ENCODE assay signal across 15 mouse cellular contexts in the genomic region with DNA sequence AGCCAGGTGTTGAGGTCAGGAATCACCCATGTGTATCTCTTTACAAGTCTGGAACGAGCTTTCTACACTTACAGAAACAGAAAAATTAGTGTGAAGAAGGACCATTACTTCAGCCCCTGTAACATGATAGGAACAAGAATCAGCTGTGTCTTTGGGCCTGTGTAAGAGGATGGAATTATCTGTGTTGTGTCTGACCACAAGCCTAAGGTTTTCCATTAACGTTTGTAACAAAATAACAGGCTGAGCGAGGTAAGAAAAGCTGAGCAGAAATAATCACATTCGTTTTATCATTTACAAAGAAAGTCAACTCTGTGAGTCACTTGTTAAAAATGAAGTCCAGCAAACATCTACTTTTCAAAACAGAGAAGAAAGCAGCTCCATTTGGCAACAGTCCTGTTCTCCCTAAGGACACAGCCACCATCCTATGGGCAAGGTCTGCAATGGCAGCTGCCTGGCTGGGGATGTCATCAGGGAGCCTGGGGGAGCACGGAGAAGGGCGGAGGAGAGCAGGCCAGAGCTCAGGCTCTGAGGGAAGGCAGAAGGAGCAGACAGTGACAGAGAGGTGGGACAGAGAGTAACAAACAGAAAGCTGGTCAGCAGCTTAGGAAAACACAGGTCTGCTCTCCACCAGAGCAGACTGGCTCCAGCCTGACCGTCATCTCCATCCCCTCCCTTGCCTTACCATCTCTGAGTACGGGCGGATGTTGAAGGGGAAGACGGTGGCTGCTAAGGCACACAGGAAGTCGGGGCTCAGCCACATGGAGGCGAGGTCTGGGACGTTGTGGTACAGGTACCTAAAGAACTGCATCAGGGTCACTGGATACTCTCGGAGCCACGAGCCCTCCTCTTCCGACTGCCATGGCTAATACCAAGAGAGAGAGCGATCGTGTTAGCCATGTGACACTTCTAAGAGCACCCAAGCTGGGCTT.
DNase-seq lines count a peak whose midpoint lies in the region; ATAC-seq lines count a peak whose summit lies in the region.
"Had no signal": no experiment of that assay in that cellular context is flagged by ENCODE, and none has a peak within 500 bp of the region (broad histone marks: within the 10 kb centered on the region; RNA-seq: fewer than 3 reads in every experiment).

No protein-coding gene starts in this region.

- no peaks in the 10 kb centered on the region for H3K9me3 ChIP-seq in kidney, embryonic 15.5 days (replicated peaks)
- no peaks in the 10 kb centered on the region for H3K9me3 ChIP-seq in kidney, embryonic 16.5 days (ENCODE audit: low read length)
- H3K9me3 ChIP-seq in liver, embryonic 11.5 days (ENCODE audit: control insufficient read depth, low read length), result no peaks in the 10 kb centered on the region
- no peaks in the 10 kb centered on the region for H3K9me3 ChIP-seq in forebrain, embryonic 13.5 days (replicated peaks)
- H3K9me3 ChIP-seq: liver, embryonic 15.5 days had no signal

- no peaks in the 10 kb centered on the region for H3K27me3 ChIP-seq in kidney, embryonic 15.5 days
- H3K27me3 ChIP-seq in kidney, embryonic 16.5 days (ENCODE audit: insufficient read depth, low read length), result no peaks in the 10 kb centered on the region
- H3K27me3 ChIP-seq in liver, embryonic 11.5 days (replicated peaks; ENCODE audit: control insufficient read depth, insufficient read depth, low read length), result no peaks in the 10 kb centered on the region
- H3K27me3 ChIP-seq in forebrain, embryonic 13.5 days, result no peaks in the 10 kb centered on the region
- H3K27me3 ChIP-seq: liver, embryonic 15.5 days had no signal

- H3K4me2 ChIP-seq in kidney, embryonic 15.5 days, result no peak overlapping the region
- H3K4me2 ChIP-seq in kidney, embryonic 16.5 days (replicated peaks; ENCODE audit: low read depth, low read length), result no peak overlapping the region
- no peak overlapping the region for H3K4me2 ChIP-seq in liver, embryonic 11.5 days
- H3K4me2 ChIP-seq in forebrain, embryonic 13.5 days, result no peak overlapping the region
- H3K4me2 ChIP-seq: liver, embryonic 15.5 days had no signal

- peaks cover 94% of the 10 kb centered on the region for H3K36me3 ChIP-seq in kidney, embryonic 15.5 days
- H3K36me3 ChIP-seq in kidney, embryonic 16.5 days (ENCODE audit: insufficient read depth, low read length), result peaks cover 73% of the 10 kb centered on the region
- H3K36me3 ChIP-seq in liver, embryonic 11.5 days (ENCODE audit: control insufficient read depth, insufficient read depth, low read length), result peaks cover 30% of the 10 kb centered on the region
- peaks cover 90% of the 10 kb centered on the region for H3K36me3 ChIP-seq in forebrain, embryonic 13.5 days (ENCODE audit: poor library complexity, severe bottlenecking)

- H3K9ac ChIP-seq in kidney, embryonic 15.5 days, result no peak overlapping the region
- no peak overlapping the region for H3K9ac ChIP-seq in kidney, embryonic 16.5 days (replicated peaks; ENCODE audit: low read length)
- no peak overlapping the region for H3K9ac ChIP-seq in liver, embryonic 11.5 days (ENCODE audit: low read depth, low read length)
- H3K9ac ChIP-seq in forebrain, embryonic 13.5 days, result no peak overlapping the region
- H3K9ac ChIP-seq: liver, embryonic 15.5 days had no signal

- peak; percentile 31 for DNase-seq in adrenal gland, postnatal 10 days
- DNase-seq in adrenal gland, postnatal 4 days (ENCODE audit: low spot score in 2 of 2), result no peak
- peak; percentile 60 for DNase-seq in cerebellum, adult 9-11 months
- no peak for DNase-seq in natural killer cell, adult 2 months (ENCODE audit: low spot score in 2 of 2)
- no peak for DNase-seq in liver, embryonic 11.5 days (ENCODE audit: low spot score)
- DNase-seq: heart, adult 2 months; kidney, postnatal 4 days; lung, postnatal 14 days; right cerebral cortex, postnatal 14 days; thymus, adult 2 months had no signal

- WGBS in kidney, embryonic 15.5 days, result 87% methylated on average over 18 of the region's 18 CpGs
- WGBS in kidney, embryonic 16.5 days, result 84% methylated on average over 18 of the region's 18 CpGs
- WGBS in liver, embryonic 11.5 days, result 91% methylated on average over 18 of the region's 18 CpGs
- WGBS in forebrain, embryonic 13.5 days, result 96% methylated on average over 18 of the region's 18 CpGs

- no peaks in the 10 kb centered on the region for H3K4me1 ChIP-seq in kidney, embryonic 15.5 days
- no peaks in the 10 kb centered on the region for H3K4me1 ChIP-seq in kidney, embryonic 16.5 days (ENCODE audit: insufficient read depth, low read length)
- no peaks in the 10 kb centered on the region for H3K4me1 ChIP-seq in liver, embryonic 11.5 days (replicated peaks; ENCODE audit: control insufficient read depth, insufficient read depth, low read length)
- no peaks in the 10 kb centered on the region for H3K4me1 ChIP-seq in forebrain, embryonic 13.5 days
- H3K4me1 ChIP-seq: liver, embryonic 15.5 days had no signal

- no peak overlapping the region for H3K4me3 ChIP-seq in kidney, embryonic 15.5 days (replicated peaks)
- H3K4me3 ChIP-seq in kidney, embryonic 16.5 days (ENCODE audit: low read length), result no peak overlapping the region
- H3K4me3 ChIP-seq in liver, embryonic 11.5 days (ENCODE audit: low read depth, low read length), result no peak overlapping the region
- H3K4me3 ChIP-seq in forebrain, embryonic 13.5 days, result no peak overlapping the region
- H3K4me3 ChIP-seq: heart, adult 2 months; liver, embryonic 15.5 days had no signal

- 0 out of 2 replicates have a peak overlapping the region, but pooled peaks have one; percentile 9 for H3K27ac ChIP-seq in kidney, embryonic 15.5 days
- H3K27ac ChIP-seq in kidney, embryonic 16.5 days (ENCODE audit: low read length), result no peak overlapping the region
- H3K27ac ChIP-seq in liver, embryonic 11.5 days (ENCODE audit: low read depth, low read length), result no peak overlapping the region
- no peak overlapping the region for H3K27ac ChIP-seq in forebrain, embryonic 13.5 days
- H3K27ac ChIP-seq: heart, adult 2 months; liver, embryonic 15.5 days had no signal

- ATAC-seq in kidney, embryonic 15.5 days (replicated peaks; ENCODE audit: low FRiP score), result no peak
- no peak for ATAC-seq in kidney, embryonic 16.5 days (ENCODE audit: low FRiP score, low TSS enrichment)
- no peak for ATAC-seq in liver, embryonic 11.5 days (replicated peaks; ENCODE audit: low FRiP score)
- no peak for ATAC-seq in forebrain, embryonic 13.5 days
- ATAC-seq: forebrain, embryonic 14.5 days had no signal

Comparison
In these comparisons a context has a peak if more than half of its experiments do, and no peak if none do; other contexts are left out.
1. DNase-seq: peak in adrenal gland, postnatal 10 days (single experiment) and cerebellum, adult 9-11 months (single experiment); none in adrenal gland, postnatal 4 days (0 of 2), natural killer cell, adult 2 months (0 of 2) and liver, embryonic 11.5 days (single experiment).